In the genomic region with DNA sequence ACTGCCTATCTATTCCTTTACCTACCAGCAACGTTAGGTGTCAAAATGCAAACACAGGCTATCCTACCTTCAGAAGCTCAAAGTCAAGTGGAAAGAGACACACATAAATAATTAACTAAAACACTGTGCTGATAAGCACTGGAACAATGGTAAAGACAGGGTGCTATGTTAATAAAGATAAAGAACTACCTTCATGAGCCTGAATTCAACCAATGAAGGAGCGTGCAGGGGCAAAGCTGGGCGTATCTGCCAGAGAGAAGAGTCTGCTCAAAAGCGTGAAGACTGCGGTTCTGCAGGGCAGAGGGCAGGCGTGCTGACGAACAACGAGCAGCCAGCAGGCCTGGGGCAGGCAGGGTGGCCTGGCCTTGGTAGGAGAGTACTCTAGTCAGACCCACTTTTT, we compare ENCODE assay signal across 1 mouse cellular context.
TF ChIP-seq lines count a peak whose summit lies in the region.

No protein-coding gene starts in this region.

TF ChIP-seq in MEL, 35 proteins besides CTCF, POLR2A, EP300 and RAD21:
- TF ChIP-seq MAX (IDR thresholded peaks at IDR 0.05; ENCODE audit: low read length) (peak; percentile 39; the same call in 1 of the 2 replicates), GATA1 (IDR thresholded peaks at IDR 0.05; ENCODE audit: low read depth, low read length) (peak; percentile 66), TCF12 (IDR thresholded peaks at IDR 0.05; ENCODE audit: low read depth, low read length) (peak; percentile 49; the same call in 1 of the 2 replicates), SIN3A (IDR thresholded peaks at IDR 0.05; ENCODE audit: low read length) (peak; percentile 51; the same call in 1 of the 2 replicates), BHLHE40 (IDR thresholded peaks at IDR 0.05; ENCODE audit: borderline replicate concordance, low read depth, low read length) (no peak), NRF1 (IDR thresholded peaks at IDR 0.05; ENCODE audit: insufficient read depth, low read depth, low read length, poor library complexity, severe bottlenecking) (no peak), SMC3 (IDR thresholded peaks at IDR 0.05; ENCODE audit: low read depth, low read length) (no peak), ZKSCAN1 (IDR thresholded peaks at IDR 0.05; ENCODE audit: low read depth, low read length) (no peak), MYB (IDR thresholded peaks at IDR 0.05; ENCODE audit: low read depth, low read length) (no peak), MXI1 (IDR thresholded peaks at IDR 0.05; ENCODE audit: low read depth, low read length) (peak; percentile 62; the same call in 1 of the 2 replicates)
TF ChIP-seq in MEL: peak in this region for 5.
